Mouse (Mus musculus): ENCODE results near the gene Smim13. TPM values are rescaled to one million over a fixed set of nuclear protein-coding genes. Genes with fewer than 3 reads are reported as not detected.

Smim13 gene
- polyA plus RNA-seq, 1 experiment from 2014 or later, result 11.9 TPM

DNA sequence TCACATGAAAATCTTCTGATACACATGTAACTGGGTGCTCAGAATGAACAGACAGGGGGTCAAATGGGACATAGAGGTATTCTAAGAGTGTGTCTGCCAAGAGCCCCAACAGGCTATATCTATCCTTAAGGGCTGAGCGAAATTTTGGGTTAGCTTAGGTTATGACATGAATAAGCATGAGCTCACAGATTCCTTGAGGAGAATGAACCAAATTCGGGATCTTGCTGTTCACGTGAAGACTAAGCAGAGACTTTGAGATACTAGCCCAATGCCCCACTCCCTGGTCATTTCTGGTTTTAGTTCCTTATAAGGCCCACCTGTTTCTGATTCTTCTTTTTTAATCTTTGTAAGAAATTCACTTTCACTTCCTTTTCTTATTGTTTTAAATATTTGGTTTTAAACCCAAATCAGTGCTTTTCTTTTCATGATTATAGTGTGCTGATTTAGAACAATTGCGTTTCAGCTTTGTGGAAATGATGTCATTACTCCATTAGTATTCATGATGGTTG lies 41.9 kb downstream of the Smim13 start:
- no peaks in the 10 kb centered on the region for H3K4me1 ChIP-seq (ENCODE audit: insufficient read depth)
- ATAC-seq (ENCODE audit: insufficient read depth) (no peak), DNase-seq (no peak)
- no peak for TF ChIP-seq CTCF (IDR thresholded peaks at IDR 0.05; ENCODE audit: low read depth)
- WGBS, result 87% methylated on average over 4 of the region's 4 CpGs
- no peaks in the 10 kb centered on the region for H3K9me3 ChIP-seq (ENCODE audit: low read depth, low read length)
- H3K27ac ChIP-seq (ENCODE audit: low read depth), result no peak overlapping the region
- no peaks in the 10 kb centered on the region for H3K36me3 ChIP-seq (ENCODE audit: insufficient read depth)
- no peak overlapping the region for H3K4me2 ChIP-seq
- H3K9ac ChIP-seq, result no peak overlapping the region
- H3K4me3 ChIP-seq (ENCODE audit: low read depth, low read length), result no peak overlapping the region
- no peaks in the 10 kb centered on the region for H3K27me3 ChIP-seq (ENCODE audit: insufficient read depth, low read length)

DNA sequence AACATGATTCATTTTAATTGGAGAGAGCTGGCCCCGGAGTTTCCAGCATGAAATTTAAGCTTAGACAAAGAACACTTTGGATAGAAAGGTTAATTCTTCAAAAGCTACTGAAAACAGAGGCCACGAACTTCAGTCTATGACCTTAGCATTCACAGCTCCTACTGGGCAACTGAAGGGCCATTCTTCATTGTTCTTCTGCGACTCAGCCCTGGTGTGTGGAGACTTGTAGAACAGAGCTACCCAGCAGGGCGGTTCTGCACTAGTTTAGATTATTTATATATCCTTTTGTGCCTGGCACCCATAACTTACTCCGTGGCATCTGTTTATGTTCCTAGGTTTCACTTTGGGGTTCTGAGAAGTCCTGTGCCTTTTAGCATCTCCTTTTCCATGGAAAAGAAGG lies 44.0 kb downstream of the Smim13 start:
- Histone ChIP-seq H3K27ac (ENCODE audit: low read depth) (no peak overlapping the region), H3K9ac (no peak overlapping the region), H3K4me1 (ENCODE audit: insufficient read depth) (peaks cover 3% of the 10 kb centered on the region; the same call in 1 of the 2 replicates), H3K9me3 (ENCODE audit: low read depth, low read length) (no peaks in the 10 kb centered on the region), H3K27me3 (ENCODE audit: insufficient read depth, low read length) (no peaks in the 10 kb centered on the region), H3K36me3 (ENCODE audit: insufficient read depth) (no peaks in the 10 kb centered on the region), H3K4me2 (no peak overlapping the region), H3K4me3 (ENCODE audit: low read depth, low read length) (no peak overlapping the region)
- WGBS, result 52% methylated on average over 5 of the region's 5 CpGs
- ATAC-seq (ENCODE audit: insufficient read depth), result no peak
- TF ChIP-seq CTCF (IDR thresholded peaks at IDR 0.05; ENCODE audit: low read depth), result no peak
- no peak for DNase-seq

DNA sequence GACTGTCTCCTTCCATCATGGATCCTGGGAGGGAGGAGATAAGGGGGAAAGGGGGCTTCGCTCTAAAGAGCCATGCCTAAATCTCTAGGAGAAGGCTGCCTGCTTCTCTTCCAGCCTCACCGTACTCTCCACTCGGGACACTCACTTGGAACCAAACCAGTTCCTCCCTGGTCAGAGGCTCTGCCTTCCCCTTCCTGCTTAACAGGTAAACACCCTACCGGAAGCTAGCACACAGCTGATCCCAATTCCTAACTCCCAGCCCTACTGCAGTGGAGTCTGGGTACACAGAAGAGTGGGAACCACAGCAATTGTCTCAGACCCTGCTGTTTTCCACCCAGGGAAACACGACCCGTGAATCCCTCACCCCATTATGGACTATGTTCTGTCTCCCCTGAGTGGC lies 46.2 kb downstream of the Smim13 start:
- no peaks in the 10 kb centered on the region for H3K27me3 ChIP-seq (ENCODE audit: insufficient read depth, low read length)
- H3K9me3 ChIP-seq (ENCODE audit: low read depth, low read length), result no peaks in the 10 kb centered on the region
- H3K4me1 ChIP-seq (ENCODE audit: insufficient read depth), result peaks cover 9% of the 10 kb centered on the region
- no peak overlapping the region for H3K4me2 ChIP-seq
- no peaks in the 10 kb centered on the region for H3K36me3 ChIP-seq (ENCODE audit: insufficient read depth)
- no peak overlapping the region for H3K9ac ChIP-seq
- no peak overlapping the region for H3K4me3 ChIP-seq (ENCODE audit: low read depth, low read length)
- DNase-seq (no peak), ATAC-seq (ENCODE audit: insufficient read depth) (no peak)
- no peak for TF ChIP-seq CTCF (IDR thresholded peaks at IDR 0.05; ENCODE audit: low read depth)
- no peak overlapping the region for H3K27ac ChIP-seq (ENCODE audit: low read depth)
- 57% methylated on average over 6 of the region's 6 CpGs for WGBS

DNA sequence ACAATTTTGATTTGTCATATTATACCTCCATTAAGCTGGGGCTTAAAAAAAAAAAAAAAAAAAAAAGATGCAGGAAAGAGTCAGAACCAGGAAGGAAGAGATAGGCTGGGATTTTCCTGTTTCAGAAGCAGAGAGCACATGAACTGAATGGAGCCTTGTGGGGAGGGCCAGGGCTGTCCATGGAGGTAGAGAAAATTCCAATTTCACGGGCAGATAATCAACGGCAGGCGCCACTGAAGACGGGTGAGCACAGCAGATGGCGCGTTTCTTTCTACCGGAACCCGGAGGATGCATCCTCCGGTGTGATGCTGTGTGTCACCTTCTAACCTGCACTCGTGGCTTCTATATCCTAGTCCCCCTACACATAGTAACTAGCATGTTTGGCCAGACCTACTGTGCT lies 46.8 kb downstream of the Smim13 start:
- WGBS, result 78% methylated on average over 10 of the region's 10 CpGs
- no peak overlapping the region for H3K9ac ChIP-seq

DNA sequence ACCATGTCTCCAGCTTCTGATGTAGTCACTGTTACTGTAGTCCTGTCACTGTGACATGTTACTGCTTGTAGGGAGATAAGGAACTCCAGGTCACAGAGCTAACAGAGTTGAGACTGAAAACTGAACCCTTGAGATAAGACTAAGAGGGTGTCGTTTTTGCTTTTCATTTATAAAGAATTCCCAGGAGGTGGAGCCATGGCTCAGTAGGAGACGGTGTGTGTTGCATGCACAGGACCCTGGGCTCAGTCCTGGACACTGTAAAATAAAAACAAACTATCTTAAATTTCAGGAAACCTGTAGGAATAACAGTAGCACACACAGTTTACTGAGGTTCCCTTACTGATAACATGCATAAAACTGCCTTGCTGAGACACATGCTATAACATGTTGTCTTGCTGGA lies 48.9 kb downstream of the Smim13 start:
- 0 out of 2 replicates have a peak, but pooled peaks have one; percentile 38 for ATAC-seq (ENCODE audit: insufficient read depth)
- peak; percentile 56 for DNase-seq
- Histone ChIP-seq H3K36me3 (ENCODE audit: insufficient read depth) (no peaks in the 10 kb centered on the region), H3K27ac (ENCODE audit: low read depth) (no peak overlapping the region), H3K9me3 (ENCODE audit: low read depth, low read length) (no peaks in the 10 kb centered on the region), H3K4me1 (ENCODE audit: insufficient read depth) (peaks cover 9% of the 10 kb centered on the region), H3K27me3 (ENCODE audit: insufficient read depth, low read length) (no peaks in the 10 kb centered on the region), H3K9ac (no peak overlapping the region), H3K4me2 (no peak overlapping the region), H3K4me3 (ENCODE audit: low read depth, low read length) (no peak overlapping the region)
- peak; percentile 28 for TF ChIP-seq CTCF (IDR thresholded peaks at IDR 0.05; ENCODE audit: low read depth)
- 5% methylated on average over 2 of the region's 2 CpGs for WGBS

More for the DNA sequence above, 46.8 kb downstream of the Smim13 start:
- H3K4me1 ChIP-seq (ENCODE audit: insufficient read depth), result peaks cover 9% of the 10 kb centered on the region
- H3K4me3 ChIP-seq (ENCODE audit: low read depth, low read length), result no peak overlapping the region
- no peak for DNase-seq
- H3K9me3 ChIP-seq (ENCODE audit: low read depth, low read length), result no peaks in the 10 kb centered on the region
- H3K4me2 ChIP-seq, result no peak overlapping the region
- no peaks in the 10 kb centered on the region for H3K27me3 ChIP-seq (ENCODE audit: insufficient read depth, low read length)
- no peak overlapping the region for H3K27ac ChIP-seq (ENCODE audit: low read depth)
- H3K36me3 ChIP-seq (ENCODE audit: insufficient read depth), result no peaks in the 10 kb centered on the region
- TF ChIP-seq CTCF (IDR thresholded peaks at IDR 0.05; ENCODE audit: low read depth), result no peak
- no peak for ATAC-seq (ENCODE audit: insufficient read depth)

DNA sequence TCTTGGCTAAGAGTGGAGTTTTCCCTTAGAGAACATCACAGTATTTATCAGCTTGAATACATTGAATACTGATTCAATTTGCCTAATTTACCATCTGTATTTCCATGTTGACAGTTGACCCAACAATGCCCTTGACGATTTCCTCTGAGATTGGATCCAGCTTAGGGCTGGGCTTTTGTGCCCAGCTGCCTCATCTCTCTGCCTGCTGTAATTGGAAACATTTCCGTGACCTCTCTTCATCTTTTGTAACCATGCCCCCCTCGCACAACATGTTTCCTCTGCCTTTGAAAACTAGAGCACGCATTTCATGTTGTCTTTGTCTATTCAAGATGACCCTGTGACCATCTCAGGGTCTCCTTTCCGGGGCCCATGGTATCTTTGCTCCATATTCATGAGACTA lies 49.4 kb downstream of the Smim13 start:
- H3K9me3 ChIP-seq (ENCODE audit: low read depth, low read length), result no peaks in the 10 kb centered on the region
- peak; percentile 32 for DNase-seq
- H3K27me3 ChIP-seq (ENCODE audit: insufficient read depth, low read length), result no peaks in the 10 kb centered on the region
- no peaks in the 10 kb centered on the region for H3K36me3 ChIP-seq (ENCODE audit: insufficient read depth)
- H3K4me1 ChIP-seq (ENCODE audit: insufficient read depth), result peaks cover 9% of the 10 kb centered on the region
- no peak for ATAC-seq (ENCODE audit: insufficient read depth)
- 28% methylated on average over 5 of the region's 5 CpGs for WGBS
- no peak overlapping the region for H3K4me3 ChIP-seq (ENCODE audit: low read depth, low read length)
- no peak for TF ChIP-seq CTCF (IDR thresholded peaks at IDR 0.05; ENCODE audit: low read depth)
- H3K4me2 ChIP-seq, result no peak overlapping the region
- no peak overlapping the region for H3K9ac ChIP-seq
- H3K27ac ChIP-seq (ENCODE audit: low read depth), result no peak overlapping the region

DNA sequence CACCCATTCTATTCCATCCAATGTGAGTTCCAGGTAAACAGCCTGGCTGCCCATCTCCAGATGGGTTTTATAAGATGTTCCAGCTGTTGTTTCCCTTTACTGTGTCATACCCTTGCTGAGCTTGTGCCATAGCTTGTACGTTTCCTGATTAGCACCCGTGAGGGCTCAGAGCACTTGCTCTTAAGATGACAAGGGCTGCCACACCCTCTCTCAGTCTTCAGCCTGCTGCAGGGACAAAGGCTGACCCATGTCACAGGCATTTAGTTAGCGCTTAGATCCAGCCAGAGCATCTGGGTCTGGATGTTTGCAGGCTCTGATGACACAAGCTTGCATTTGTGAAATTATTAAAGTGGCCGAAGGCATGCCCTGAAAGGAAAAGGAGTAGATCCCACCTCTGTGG lies 50.4 kb downstream of the Smim13 start:
- no peak for ATAC-seq (ENCODE audit: insufficient read depth)
- no peak for TF ChIP-seq CTCF (IDR thresholded peaks at IDR 0.05; ENCODE audit: low read depth)

DNA sequence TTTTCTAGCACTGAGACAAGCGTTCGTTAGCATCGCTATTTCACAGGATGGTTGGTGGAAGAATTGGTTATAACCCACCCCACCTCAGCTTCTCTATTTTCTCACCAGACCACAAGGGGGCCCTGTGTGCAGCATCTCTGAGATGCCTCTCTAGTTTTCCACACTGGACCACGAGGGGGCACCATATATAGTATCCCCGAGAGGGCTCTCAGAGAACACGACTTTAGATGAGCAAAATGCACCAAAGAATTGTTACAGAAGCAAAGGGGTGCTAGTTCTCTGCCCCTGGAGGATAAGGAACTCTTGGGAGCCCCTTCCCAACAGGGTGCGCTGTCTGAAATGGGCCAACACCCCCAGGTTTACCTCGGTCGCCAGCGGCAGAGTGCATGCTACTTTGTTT lies 53.1 kb downstream of the Smim13 start:
- DNase-seq, result peak; percentile 91
- ATAC-seq (ENCODE audit: insufficient read depth), result no peak
- Histone ChIP-seq H3K36me3 (ENCODE audit: insufficient read depth) (no peaks in the 10 kb centered on the region), H3K4me3 (ENCODE audit: low read depth, low read length) (no peak overlapping the region), H3K27me3 (ENCODE audit: insufficient read depth, low read length) (no peaks in the 10 kb centered on the region), H3K9ac (no peak overlapping the region), H3K27ac (ENCODE audit: low read depth) (no peak overlapping the region), H3K4me2 (no peak overlapping the region), H3K9me3 (ENCODE audit: low read depth, low read length) (no peaks in the 10 kb centered on the region), H3K4me1 (ENCODE audit: insufficient read depth) (peaks cover 9% of the 10 kb centered on the region)
- TF ChIP-seq CTCF (IDR thresholded peaks at IDR 0.05; ENCODE audit: low read depth), result peak; percentile 84
- WGBS, result 67% methylated on average over 10 of the region's 10 CpGs

More for the DNA sequence above, 50.4 kb downstream of the Smim13 start:
- WGBS, result 33% methylated on average over 4 of the region's 4 CpGs
- no peak overlapping the region for H3K4me3 ChIP-seq (ENCODE audit: low read depth, low read length)
- H3K36me3 ChIP-seq (ENCODE audit: insufficient read depth), result no peaks in the 10 kb centered on the region
- DNase-seq, result no peak
- no peaks in the 10 kb centered on the region for H3K27me3 ChIP-seq (ENCODE audit: insufficient read depth, low read length)
- no peaks in the 10 kb centered on the region for H3K9me3 ChIP-seq (ENCODE audit: low read depth, low read length)
- no peak overlapping the region for H3K4me2 ChIP-seq
- no peak overlapping the region for H3K27ac ChIP-seq (ENCODE audit: low read depth)
- H3K9ac ChIP-seq, result no peak overlapping the region
- peaks cover 9% of the 10 kb centered on the region for H3K4me1 ChIP-seq (ENCODE audit: insufficient read depth)

Data from lung, embryonic 14.5 days (tissue).